ENCODE assay signal across 11 mouse cellular contexts in the genomic region with DNA sequence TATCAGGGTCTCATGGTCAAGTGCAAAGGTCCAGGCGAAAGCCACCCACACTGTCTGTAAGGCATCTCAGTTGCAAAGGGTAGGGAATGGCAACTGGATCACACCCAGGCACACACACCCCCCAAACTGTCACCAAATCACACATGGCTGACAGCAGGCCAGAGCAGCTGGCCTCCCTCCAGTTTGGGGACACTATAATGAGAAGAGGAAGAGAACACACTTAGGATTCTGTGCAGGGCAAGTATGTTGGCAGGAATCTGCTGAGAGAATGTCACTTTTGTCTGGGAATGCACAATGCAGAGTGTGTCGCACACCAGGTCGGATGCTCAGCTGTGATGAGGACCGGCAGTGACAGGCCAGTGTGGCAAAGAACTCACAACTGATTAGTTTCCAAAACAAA.
DNase-seq lines count a peak whose midpoint lies in the region; ATAC-seq lines count a peak whose summit lies in the region.
"Had no signal": no experiment of that assay in that cellular context is flagged by ENCODE, and none has a peak within 500 bp of the region (broad histone marks: within the 10 kb centered on the region; RNA-seq: fewer than 3 reads in every experiment).

No protein-coding gene starts in this region.

- no peak overlapping the region for H3K4me2 ChIP-seq in kidney, embryonic 15.5 days
- H3K4me2 ChIP-seq: embryonic facial prominence, embryonic 13.5 days; intestine, embryonic 15.5 days had no signal

- 90% methylated on average over 4 of the region's 4 CpGs for WGBS in kidney, embryonic 15.5 days

- H3K27me3 ChIP-seq in kidney, embryonic 15.5 days = no peaks in the 10 kb centered on the region
- H3K27me3 ChIP-seq: embryonic facial prominence, embryonic 13.5 days; intestine, embryonic 15.5 days had no signal

- DNase-seq in kidney, adult 9 months = peak; percentile 42
- DNase-seq in right cerebral cortex, adult 18-20 months = peak; percentile 30
- DNase-seq in right cerebral cortex, postnatal 25 days = no peak
- peak; percentile 63 for DNase-seq in layer of hippocampus, adult 9-11 months
- DNase-seq in embryo, embryonic 11 days = no peak
- DNase-seq: cerebellum, adult 18-20 months; gastrocnemius, postnatal 25 days had no signal

- no peaks in the 10 kb centered on the region for H3K36me3 ChIP-seq in kidney, embryonic 15.5 days
- H3K36me3 ChIP-seq: embryonic facial prominence, embryonic 13.5 days; intestine, embryonic 15.5 days had no signal

- peaks cover 32% of the 10 kb centered on the region for H3K4me1 ChIP-seq in kidney, embryonic 15.5 days

- H3K4me3 ChIP-seq in kidney, embryonic 15.5 days (replicated peaks) = no peak overlapping the region
- H3K4me3 ChIP-seq: embryonic facial prominence, embryonic 13.5 days; intestine, embryonic 15.5 days had no signal

- no peak for ATAC-seq in kidney, embryonic 15.5 days (replicated peaks; ENCODE audit: low FRiP score)
- no peak for ATAC-seq in monocyte, adult 5-6 weeks (replicated peaks; ENCODE audit: insufficient number of reproducible peaks, low FRiP score, low TSS enrichment, poor library complexity, severe bottlenecking)
- ATAC-seq: intestine, embryonic 15.5 days had no signal

- no peak overlapping the region for H3K9ac ChIP-seq in kidney, embryonic 15.5 days
- H3K9ac ChIP-seq: embryonic facial prominence, embryonic 13.5 days; intestine, embryonic 15.5 days had no signal

- H3K9me3 ChIP-seq in kidney, embryonic 15.5 days (replicated peaks) = no peaks in the 10 kb centered on the region
- H3K9me3 ChIP-seq: embryonic facial prominence, embryonic 13.5 days; intestine, embryonic 15.5 days had no signal

- H3K27ac ChIP-seq in kidney, embryonic 15.5 days = no peak overlapping the region
- H3K27ac ChIP-seq: embryonic facial prominence, embryonic 13.5 days; intestine, embryonic 15.5 days had no signal

Comparison
In these comparisons a context has a peak if more than half of its experiments do, and no peak if none do; other contexts are left out.
1. DNase-seq: peak in kidney, adult 9 months (single experiment), right cerebral cortex, adult 18-20 months (single experiment) and layer of hippocampus, adult 9-11 months (single experiment); none in right cerebral cortex, postnatal 25 days (single experiment) and embryo, embryonic 11 days (single experiment).